Mouse (Mus musculus) limb, embryonic 14.5 days (tissue): Measurements from ENCODE around the gene Sapcd1. TPM values are rescaled to one million over a fixed set of nuclear protein-coding genes. Genes with fewer than 3 reads are reported as not detected.

ENCODE experiments used
- ATAC-seq: fragments of 200-750 bp; cut with Nextera tagmentation; 2 replicates; pipeline ENCODE4 v1.8.0; 2017; ENCODE audit warnings: low read depth, moderate number of reproducible peaks, moderate TSS enrichment; ENCODE audit not compliant: low FRiP score
- DNase-seq: peaks from one replicate; pipeline ENCODE4 v3.0.0-alpha.2; 2015; ENCODE audit warnings: low spot score
- H3K27ac ChIP-seq: fragments of 300-500 bp; sonication (generic); replicated peaks from 2 replicates; pipeline ENCODE4 v1.5.1; 2014; ENCODE audit warnings: low read depth, mild to moderate bottlenecking, low read length, moderate library complexity, mixed read lengths
- H3K27me3 ChIP-seq: fragments of 300-500 bp; sonication (generic); 2 replicates; pipeline ENCODE4 v1.6.1; 2014; ENCODE audit warnings: low read length, mixed read lengths; ENCODE audit not compliant: control insufficient read depth, insufficient read depth
- H3K36me3 ChIP-seq: fragments of 300-500 bp; sonication (generic); 2 replicates; pipeline ENCODE4 v1.6.1; 2014; ENCODE audit warnings: mild to moderate bottlenecking, low read length, moderate library complexity, mixed read lengths; ENCODE audit not compliant: control insufficient read depth, insufficient read depth
- H3K4me1 ChIP-seq: fragments of 300-500 bp; sonication (generic); 2 replicates; pipeline ENCODE4 v1.6.1; 2014; ENCODE audit warnings: antibody characterized with exemption, low read length, mixed read lengths; ENCODE audit not compliant: control insufficient read depth, insufficient read depth
- H3K4me2 ChIP-seq: fragments of 300-500 bp; sonication (generic); replicated peaks from 2 replicates; pipeline ENCODE4 v1.6.1; 2014; ENCODE audit warnings: low read depth, mild to moderate bottlenecking, low read length, moderate library complexity; ENCODE audit not compliant: severe bottlenecking
- H3K4me3 ChIP-seq: fragments of 300-500 bp; sonication (generic); replicated peaks from 2 replicates; pipeline ENCODE4 v1.5.1; 2014; ENCODE audit warnings: low read length
- H3K9ac ChIP-seq: fragments of 300-500 bp; sonication (generic); 2 replicates; pipeline ENCODE4 v1.6.1; 2014; ENCODE audit warnings: mild to moderate bottlenecking, low read depth, low read length, moderate library complexity; ENCODE audit not compliant: severe bottlenecking
- H3K9me3 ChIP-seq: fragments of 300-500 bp; sonication (generic); 2 replicates; pipeline ENCODE4 v1.6.1; 2016; ENCODE audit warnings: low read length; ENCODE audit not compliant: control insufficient read depth
- POLR2A ChIP-seq: fragments of 200-500 bp; IDR thresholded peaks from 2 replicates; pipeline ENCODE4 v1.8.0; 2012; ENCODE audit warnings: inconsistent platforms, mild to moderate bottlenecking, moderate library complexity, borderline replicate concordance; ENCODE audit not compliant: insufficient read depth, insufficient read length; ENCODE audit errors: extremely low read depth
- WGBS: fragments of 180-500 bp; shearing (Covaris S2); extraction: QIAGEN DNeasy Blood & Tissue Kit; methylation state at CpG from one replicate; pipeline ENCODE4 v1.1.7; 2014; 5-methylcytosine and 5-hydroxymethylcytosine counted together
- polyA plus RNA-seq, 2 experiments: library from polyadenylated mRNA; depleted of rRNA in 1 of 2; stranded (reverse) in 1 of 2; unstranded in 1 of 2; fragments of >200 nt; fragmentation: Nextera tagmentation in 1 of 2; extraction: Ambion mirVana in 1 of 2; gene quantifications; 2 replicates each; pipeline versions ENCODE4 v1.2.1 to v1.2.3; 2012 to 2014

Sapcd1 gene
- polyA plus RNA-seq, 2 experiments, result 12.0 to 13.7 TPM

- DNase-seq (no peak), ATAC-seq (no peak)
- H3K4me3 ChIP-seq, result no peak overlapping the region
- H3K27me3 ChIP-seq, result no peaks in the 10 kb centered on the region
- H3K27ac ChIP-seq, result no peak overlapping the region
- H3K9me3 ChIP-seq, result no peaks in the 10 kb centered on the region
- peaks cover 8% of the 10 kb centered on the region for H3K4me1 ChIP-seq
- no peaks in the 10 kb centered on the region for H3K36me3 ChIP-seq
- H3K4me2 ChIP-seq, result no peak overlapping the region
- H3K9ac ChIP-seq, result no peak overlapping the region
- WGBS, result 88% methylated on average over 4 of the region's 4 CpGs
- no peak for TF ChIP-seq POLR2A
Measured at GRCm38 (mm10) chr17:34979631-34980030, 48.2 kb downstream of the Sapcd1 start.

- ATAC-seq, result no peak
- WGBS, result 90% methylated on average over 27 of the region's 27 CpGs
- Histone ChIP-seq H3K9ac (no peak overlapping the region), H3K36me3 (no peaks in the 10 kb centered on the region), H3K4me1 (peaks cover 8% of the 10 kb centered on the region), H3K9me3 (no peaks in the 10 kb centered on the region), H3K27me3 (no peaks in the 10 kb centered on the region), H3K4me2 (no peak overlapping the region), H3K4me3 (no peak overlapping the region), H3K27ac (no peak overlapping the region)
- TF ChIP-seq POLR2A, result no peak
- DNase-seq, result no peak
Measured at GRCm38 (mm10) chr17:34978239-34978638, 49.6 kb downstream of the Sapcd1 start.

DNA sequence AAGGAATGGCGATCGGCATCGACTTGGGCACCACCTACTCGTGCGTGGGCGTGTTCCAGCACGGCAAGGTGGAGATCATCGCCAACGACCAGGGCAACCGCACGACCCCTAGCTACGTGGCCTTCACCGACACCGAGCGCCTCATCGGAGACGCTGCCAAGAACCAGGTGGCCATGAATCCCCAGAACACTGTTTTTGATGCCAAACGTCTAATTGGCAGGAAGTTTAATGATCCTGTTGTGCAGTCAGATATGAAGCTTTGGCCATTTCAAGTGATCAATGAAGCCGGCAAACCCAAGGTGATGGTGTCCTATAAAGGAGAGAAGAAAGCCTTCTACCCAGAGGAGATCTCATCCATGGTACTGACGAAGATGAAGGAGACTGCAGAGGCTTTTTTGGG lies 50.8 kb downstream of the Sapcd1 start:
- ATAC-seq (no peak), DNase-seq (no peak)
- no peaks in the 10 kb centered on the region for H3K36me3 ChIP-seq
- H3K9me3 ChIP-seq, result no peaks in the 10 kb centered on the region
- H3K4me1 ChIP-seq, result peaks cover 10% of the 10 kb centered on the region
- H3K27ac ChIP-seq, result no peak overlapping the region
- H3K4me3 ChIP-seq, result no peak overlapping the region
- H3K27me3 ChIP-seq, result no peaks in the 10 kb centered on the region
- TF ChIP-seq POLR2A, result no peak
- 93% methylated on average over 20 of the region's 20 CpGs for WGBS
- H3K9ac ChIP-seq, result no peak overlapping the region
- no peak overlapping the region for H3K4me2 ChIP-seq

Other genes starting within 250 kb of the Sapcd1 start
Only the 30 nearest of the 46 such genes appear.
- not detected in 2 replicates for gene Gm20547, start 146.0 kb downstream of the Sapcd1 start, polyA plus RNA-seq (2012; rRNA removed)
- gene Gm20547, start 146.0 kb downstream of the Sapcd1 start, polyA plus RNA-seq (2014; fragmentation: Nextera tagmentation; extraction: Ambion mirVana), result not detected in 2 replicates
- gene C2, start 129.8 kb downstream of the Sapcd1 start, polyA plus RNA-seq (2012; rRNA removed), result 4.7 and 5.1 TPM in 2 replicates
- gene C2, start 129.8 kb downstream of the Sapcd1 start, polyA plus RNA-seq (2014; fragmentation: Nextera tagmentation; extraction: Ambion mirVana), result 3.9 and 4.9 TPM in 2 replicates
- gene Ehmt2, start 129.5 kb downstream of the Sapcd1 start, polyA plus RNA-seq (2012; rRNA removed), result 232 and 297 TPM in 2 replicates
- gene Ehmt2, start 129.5 kb downstream of the Sapcd1 start, polyA plus RNA-seq (2014; fragmentation: Nextera tagmentation; extraction: Ambion mirVana), result 72.8 and 80.6 TPM in 2 replicates
- gene Slc44a4, start 113.5 kb downstream of the Sapcd1 start, polyA plus RNA-seq (2012; rRNA removed), result 0.09 and 0.10 TPM in 2 replicates
- gene Slc44a4, start 113.5 kb downstream of the Sapcd1 start, polyA plus RNA-seq (2014; fragmentation: Nextera tagmentation; extraction: Ambion mirVana), result not detected in 2 replicates
- 19.3 and 26.5 TPM in 2 replicates for gene Neu1, start 96.8 kb downstream of the Sapcd1 start, polyA plus RNA-seq (2012; rRNA removed)
- gene Neu1, start 96.8 kb downstream of the Sapcd1 start, polyA plus RNA-seq (2014; fragmentation: Nextera tagmentation; extraction: Ambion mirVana), result 18.2 and 18.4 TPM in 2 replicates
- 22.8 and 25.6 TPM in 2 replicates for gene Hspa1b, start 68.8 kb downstream of the Sapcd1 start, polyA plus RNA-seq (2012; rRNA removed)
- 1.6 and 2.2 TPM in 2 replicates for gene Hspa1b, start 68.8 kb downstream of the Sapcd1 start, polyA plus RNA-seq (2014; fragmentation: Nextera tagmentation; extraction: Ambion mirVana)
- not detected in 2 replicates for gene Gm20481, start 58.1 kb downstream of the Sapcd1 start, polyA plus RNA-seq (2012; rRNA removed)
- not detected in 2 replicates for gene Gm20481, start 58.1 kb downstream of the Sapcd1 start, polyA plus RNA-seq (2014; fragmentation: Nextera tagmentation; extraction: Ambion mirVana)
- 6.5 and 7.1 TPM in 2 replicates for gene Hspa1a, start 55.9 kb downstream of the Sapcd1 start, polyA plus RNA-seq (2012; rRNA removed)
- gene Hspa1a, start 55.9 kb downstream of the Sapcd1 start, polyA plus RNA-seq (2014; fragmentation: Nextera tagmentation; extraction: Ambion mirVana), result 9.5 and 9.6 TPM in 2 replicates
- 0.44 and 0.47 TPM in 2 replicates for gene Hspa1l, start 55.3 kb downstream of the Sapcd1 start, polyA plus RNA-seq (2012; rRNA removed)
- 0.85 and 1.4 TPM in 2 replicates for gene Hspa1l, start 55.3 kb downstream of the Sapcd1 start, polyA plus RNA-seq (2014; fragmentation: Nextera tagmentation; extraction: Ambion mirVana)
- gene Lsm2, start 46.2 kb downstream of the Sapcd1 start, polyA plus RNA-seq (2012; rRNA removed), result 186 and 233 TPM in 2 replicates
- gene Lsm2, start 46.2 kb downstream of the Sapcd1 start, polyA plus RNA-seq (2014; fragmentation: Nextera tagmentation; extraction: Ambion mirVana), result 170 and 178 TPM in 2 replicates
- gene Vars, start 27.0 kb downstream of the Sapcd1 start, polyA plus RNA-seq (2012; rRNA removed), result 163 and 216 TPM in 2 replicates
- 88.3 and 100 TPM in 2 replicates for gene Vars, start 27.0 kb downstream of the Sapcd1 start, polyA plus RNA-seq (2014; fragmentation: Nextera tagmentation; extraction: Ambion mirVana)
- gene Vwa7, start 11.4 kb downstream of the Sapcd1 start, polyA plus RNA-seq (2012; rRNA removed), result 0.64 and 0.85 TPM in 2 replicates
- gene Vwa7, start 11.4 kb downstream of the Sapcd1 start, polyA plus RNA-seq (2014; fragmentation: Nextera tagmentation; extraction: Ambion mirVana), result 0.11 and 0.15 TPM in 2 replicates
- gene Msh5, start 18.7 kb upstream of the Sapcd1 start, polyA plus RNA-seq (2012; rRNA removed), result 6.4 and 6.5 TPM in 2 replicates
- 3.4 and 3.5 TPM in 2 replicates for gene Msh5, start 18.7 kb upstream of the Sapcd1 start, polyA plus RNA-seq (2014; fragmentation: Nextera tagmentation; extraction: Ambion mirVana)
- gene Clic1, start 21.9 kb upstream of the Sapcd1 start, polyA plus RNA-seq (2012; rRNA removed), result 229 and 236 TPM in 2 replicates
- gene Clic1, start 21.9 kb upstream of the Sapcd1 start, polyA plus RNA-seq (2014; fragmentation: Nextera tagmentation; extraction: Ambion mirVana), result 103 and 108 TPM in 2 replicates
- 271 and 326 TPM in 2 replicates for gene Ddah2, start 31.0 kb upstream of the Sapcd1 start, polyA plus RNA-seq (2012; rRNA removed)
- gene Ddah2, start 31.0 kb upstream of the Sapcd1 start, polyA plus RNA-seq (2014; fragmentation: Nextera tagmentation; extraction: Ambion mirVana), result 358 and 403 TPM in 2 replicates
- gene Ly6g6c, start 37.4 kb upstream of the Sapcd1 start, polyA plus RNA-seq (2012; rRNA removed), result 3.4 and 5.5 TPM in 2 replicates
- gene Ly6g6c, start 37.4 kb upstream of the Sapcd1 start, polyA plus RNA-seq (2014; fragmentation: Nextera tagmentation; extraction: Ambion mirVana), result 10.4 and 22.3 TPM in 2 replicates
- gene Mpig6b, start 38.2 kb upstream of the Sapcd1 start, polyA plus RNA-seq (2012; rRNA removed), result 0.45 and 0.47 TPM in 2 replicates
- gene Mpig6b, start 38.2 kb upstream of the Sapcd1 start, polyA plus RNA-seq (2014; fragmentation: Nextera tagmentation; extraction: Ambion mirVana), result 0.64 and 1.3 TPM in 2 replicates
- 14.2 and 14.8 TPM in 2 replicates for gene Ly6g6e, start 48.9 kb upstream of the Sapcd1 start, polyA plus RNA-seq (2012; rRNA removed)
- gene Ly6g6e, start 48.9 kb upstream of the Sapcd1 start, polyA plus RNA-seq (2014; fragmentation: Nextera tagmentation; extraction: Ambion mirVana), result 18.0 and 28.4 TPM in 2 replicates
- gene Ly6g6d, start 50.0 kb upstream of the Sapcd1 start, polyA plus RNA-seq (2012; rRNA removed), result 1.3 and 2.3 TPM in 2 replicates
- gene Ly6g6d, start 50.0 kb upstream of the Sapcd1 start, polyA plus RNA-seq (2014; fragmentation: Nextera tagmentation; extraction: Ambion mirVana), result 2.0 TPM in 1 of 2 replicates, not detected in the other
- gene Ly6g6f, start 57.6 kb upstream of the Sapcd1 start, polyA plus RNA-seq (2012; rRNA removed), result 0.14 and 0.73 TPM in 2 replicates
- gene Ly6g6f, start 57.6 kb upstream of the Sapcd1 start, polyA plus RNA-seq (2014; fragmentation: Nextera tagmentation; extraction: Ambion mirVana), result 0.28 TPM in 1 of 2 replicates, not detected in the other
- gene Abhd16a, start 61.2 kb upstream of the Sapcd1 start, polyA plus RNA-seq (2012; rRNA removed), result 98.6 and 157 TPM in 2 replicates
- 78.0 and 88.3 TPM in 2 replicates for gene Abhd16a, start 61.2 kb upstream of the Sapcd1 start, polyA plus RNA-seq (2014; fragmentation: Nextera tagmentation; extraction: Ambion mirVana)
- not detected in 2 replicates for gene Ly6g5c, start 80.3 kb upstream of the Sapcd1 start, polyA plus RNA-seq (2012; rRNA removed)
- not detected in 2 replicates for gene Ly6g5c, start 80.3 kb upstream of the Sapcd1 start, polyA plus RNA-seq (2014; fragmentation: Nextera tagmentation; extraction: Ambion mirVana)
- gene Ly6g5b, start 87.4 kb upstream of the Sapcd1 start, polyA plus RNA-seq (2012; rRNA removed), result 2.1 and 3.5 TPM in 2 replicates
- 0.59 and 0.68 TPM in 2 replicates for gene Ly6g5b, start 87.4 kb upstream of the Sapcd1 start, polyA plus RNA-seq (2014; fragmentation: Nextera tagmentation; extraction: Ambion mirVana)
- 13.6 and 15.1 TPM in 2 replicates for gene Gpank1, start 93.4 kb upstream of the Sapcd1 start, polyA plus RNA-seq (2012; rRNA removed)
- gene Gpank1, start 93.4 kb upstream of the Sapcd1 start, polyA plus RNA-seq (2014; fragmentation: Nextera tagmentation; extraction: Ambion mirVana), result 17.5 and 20.0 TPM in 2 replicates
- 181 and 250 TPM in 2 replicates for gene Csnk2b, start 94.0 kb upstream of the Sapcd1 start, polyA plus RNA-seq (2012; rRNA removed)
- gene Csnk2b, start 94.0 kb upstream of the Sapcd1 start, polyA plus RNA-seq (2014; fragmentation: Nextera tagmentation; extraction: Ambion mirVana), result 275 and 308 TPM in 2 replicates
- gene D17H6S53E, start 98.4 kb upstream of the Sapcd1 start, polyA plus RNA-seq (2012; rRNA removed), result 5.7 and 6.6 TPM in 2 replicates
- gene D17H6S53E, start 98.4 kb upstream of the Sapcd1 start, polyA plus RNA-seq (2014; fragmentation: Nextera tagmentation; extraction: Ambion mirVana), result 6.4 and 8.2 TPM in 2 replicates
- gene Apom, start 104.0 kb upstream of the Sapcd1 start, polyA plus RNA-seq (2012; rRNA removed), result 1.1 and 1.7 TPM in 2 replicates
- gene Apom, start 104.0 kb upstream of the Sapcd1 start, polyA plus RNA-seq (2014; fragmentation: Nextera tagmentation; extraction: Ambion mirVana), result 0.26 TPM in 1 of 2 replicates, not detected in the other
- 265 and 361 TPM in 2 replicates for gene Bag6, start 107.2 kb upstream of the Sapcd1 start, polyA plus RNA-seq (2012; rRNA removed)
- gene Bag6, start 107.2 kb upstream of the Sapcd1 start, polyA plus RNA-seq (2014; fragmentation: Nextera tagmentation; extraction: Ambion mirVana), result 76.2 and 82.8 TPM in 2 replicates
- gene Prrc2a, start 136.9 kb upstream of the Sapcd1 start, polyA plus RNA-seq (2012; rRNA removed), result 404 and 512 TPM in 2 replicates
- gene Prrc2a, start 136.9 kb upstream of the Sapcd1 start, polyA plus RNA-seq (2014; fragmentation: Nextera tagmentation; extraction: Ambion mirVana), result 192 and 196 TPM in 2 replicates
- 4.0 and 4.8 TPM in 2 replicates for gene Aif1, start 148.1 kb upstream of the Sapcd1 start, polyA plus RNA-seq (2012; rRNA removed)
- gene Aif1, start 148.1 kb upstream of the Sapcd1 start, polyA plus RNA-seq (2014; fragmentation: Nextera tagmentation; extraction: Ambion mirVana), result 13.1 and 15.7 TPM in 2 replicates